Mouse (Mus musculus) MN1 (cell line): ENCODE data around the gene Pard3.

Experiments used
- DNase-seq: peaks from one replicate; pipeline ENCODE4 v3.0.0-alpha.2; 2016; ENCODE audit warnings: low spot score

Pard3 gene

DNA sequence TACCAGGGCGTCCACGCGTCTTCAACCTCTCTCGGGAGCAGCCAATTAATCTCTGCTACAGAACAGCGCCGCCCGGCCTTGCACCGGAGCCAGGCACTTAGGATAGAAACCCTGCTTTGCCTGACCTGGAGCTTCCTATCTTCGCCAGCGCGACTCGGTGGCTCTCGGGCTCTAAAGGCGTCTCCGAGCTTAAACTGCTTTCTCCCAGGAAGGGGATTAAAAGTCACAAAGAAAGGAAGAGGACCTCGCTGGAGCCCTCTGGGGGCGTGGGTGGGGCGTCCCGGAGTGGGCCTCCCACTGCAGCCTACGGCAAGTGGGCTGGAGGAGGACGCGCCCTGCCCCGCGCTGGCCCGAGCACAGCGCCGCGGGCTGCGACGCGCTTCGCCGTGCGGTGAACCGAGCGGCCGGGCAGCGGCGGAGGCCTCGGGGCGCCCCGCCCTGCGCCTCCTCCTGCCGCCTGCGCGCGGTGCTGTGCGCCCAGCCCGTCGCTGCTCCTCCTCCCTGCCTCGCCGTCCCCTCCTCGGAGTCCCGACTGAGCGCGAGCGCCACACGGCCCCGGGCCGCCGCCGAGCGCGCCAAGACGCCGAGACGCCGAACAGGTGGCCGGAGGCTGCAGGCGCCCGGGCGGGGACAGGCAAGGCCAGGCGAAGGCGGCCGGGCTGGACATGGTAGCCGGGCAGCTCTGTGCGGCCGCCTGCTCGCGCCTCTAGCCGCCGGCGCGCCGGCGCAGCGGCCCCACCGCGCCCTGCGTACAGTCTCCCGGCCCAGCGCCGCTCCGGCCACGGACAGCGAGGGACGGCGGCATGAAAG lies at the start of gene Pard3:
Gene Pard3 (plus strand): TSS at position 343 of the 810 bp plus-strand sequence.
- DNase-seq: peak; percentile 94

DNA sequence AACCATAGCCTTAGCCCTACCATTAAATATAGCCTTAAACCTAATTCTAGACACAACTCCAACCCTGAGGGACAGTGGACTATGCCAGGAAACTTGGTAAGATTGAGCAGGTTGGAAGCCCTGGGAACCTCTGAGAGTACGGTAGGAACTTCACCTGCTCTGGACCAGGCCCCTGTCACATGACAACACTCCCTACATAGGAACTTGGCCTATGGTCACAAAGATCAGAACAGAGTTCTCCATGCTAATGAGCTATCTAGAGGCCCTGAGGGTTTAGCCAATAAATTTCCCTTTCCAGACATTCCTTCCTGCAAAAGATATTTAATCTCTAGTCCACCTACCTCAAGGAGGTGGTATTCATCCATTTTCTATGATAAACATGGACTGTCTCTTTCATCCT lies 41.9 kb upstream of the Pard3 start:
- no peak for DNase-seq

DNA sequence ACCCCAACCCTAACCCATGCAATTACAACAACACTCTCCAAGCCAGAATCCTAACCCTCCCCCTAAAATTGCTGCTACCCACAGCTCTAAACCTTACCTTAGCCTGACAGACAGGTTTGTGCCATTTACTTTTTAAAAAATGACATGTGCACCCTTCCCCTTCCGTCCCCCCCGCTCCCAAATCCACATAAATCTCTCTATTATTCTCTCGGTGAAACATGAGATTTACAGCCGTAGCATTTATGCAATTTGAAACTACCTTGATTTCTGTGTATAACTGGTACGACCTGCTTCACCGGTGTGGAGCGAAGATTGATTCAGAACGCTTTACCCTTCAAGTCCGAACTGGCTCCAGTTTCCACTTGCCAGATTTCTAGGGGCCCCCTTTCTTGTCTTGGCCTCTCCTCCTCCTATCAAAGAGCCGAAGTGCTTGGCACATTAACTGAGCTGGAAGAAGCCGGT lies 38.4 kb upstream of the Pard3 start:
- DNase-seq: no peak

DNA sequence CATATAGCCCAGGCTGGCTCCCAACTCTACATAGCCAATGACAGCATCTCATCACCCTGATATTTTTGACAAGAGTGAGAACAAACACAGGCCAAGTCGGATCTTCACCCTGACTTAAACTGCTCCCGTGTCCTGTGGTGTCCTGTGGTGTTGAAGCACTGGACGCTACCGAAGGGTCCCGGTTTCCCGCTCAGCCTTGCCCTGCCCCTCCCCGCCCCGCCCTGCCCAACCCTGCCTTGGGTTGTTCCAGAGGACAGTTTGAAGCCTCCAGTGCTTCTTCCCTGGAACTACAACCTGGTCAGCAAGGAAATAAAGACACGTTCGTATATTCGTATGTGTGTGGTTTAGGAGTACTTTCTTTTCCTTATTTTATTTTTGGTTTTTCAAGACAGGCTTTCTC lies 37.9 kb upstream of the Pard3 start:
- no peak for DNase-seq

DNA sequence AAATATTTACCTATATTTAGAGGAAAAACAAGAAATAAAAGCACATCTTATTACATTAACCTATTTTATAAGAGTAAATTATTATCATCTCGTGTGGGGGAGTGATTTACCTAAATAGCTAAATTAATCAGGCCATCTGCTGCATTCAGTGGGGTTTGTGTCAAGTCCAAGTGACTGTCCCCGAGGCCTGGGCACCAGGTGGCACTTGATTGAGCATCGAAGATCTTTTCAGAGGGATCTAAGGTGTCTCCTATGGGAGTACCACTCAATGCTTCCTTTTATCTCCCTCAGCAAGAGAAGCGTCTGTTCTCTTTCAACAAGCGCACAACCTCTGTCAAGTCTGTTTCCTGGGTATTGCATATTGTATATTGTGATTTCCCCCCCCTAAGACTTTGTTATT lies 32.2 kb upstream of the Pard3 start:
- DNase-seq: peak; percentile 18

GRCm38 (mm10) chr8:127038928-127039327 lies 24.8 kb upstream of the Pard3 start:
- DNase-seq: no peak

DNA sequence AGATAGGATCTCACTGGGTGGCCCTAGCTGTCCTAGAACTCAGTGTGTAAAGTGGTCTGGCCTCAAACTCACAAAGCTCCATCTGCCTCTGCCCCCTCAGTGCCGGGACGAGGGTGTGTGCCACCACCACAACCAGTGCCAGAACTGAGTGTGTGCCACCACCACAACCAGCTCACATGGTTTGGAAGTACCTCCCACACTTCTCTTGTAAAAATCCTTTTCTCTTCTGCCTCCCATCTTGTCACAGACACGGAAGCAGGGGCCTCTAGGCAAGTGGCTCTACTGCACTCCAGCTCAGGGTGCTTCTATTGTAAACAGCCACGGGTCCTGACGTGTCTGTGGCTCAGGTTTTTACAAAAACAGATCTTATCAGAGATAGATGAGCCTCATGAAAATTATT lies 13.7 kb upstream of the Pard3 start:
- no peak for DNase-seq

GRCm38 (mm10) chr8:127052132-127052531 lies 11.6 kb upstream of the Pard3 start:
- DNase-seq: no peak

DNA sequence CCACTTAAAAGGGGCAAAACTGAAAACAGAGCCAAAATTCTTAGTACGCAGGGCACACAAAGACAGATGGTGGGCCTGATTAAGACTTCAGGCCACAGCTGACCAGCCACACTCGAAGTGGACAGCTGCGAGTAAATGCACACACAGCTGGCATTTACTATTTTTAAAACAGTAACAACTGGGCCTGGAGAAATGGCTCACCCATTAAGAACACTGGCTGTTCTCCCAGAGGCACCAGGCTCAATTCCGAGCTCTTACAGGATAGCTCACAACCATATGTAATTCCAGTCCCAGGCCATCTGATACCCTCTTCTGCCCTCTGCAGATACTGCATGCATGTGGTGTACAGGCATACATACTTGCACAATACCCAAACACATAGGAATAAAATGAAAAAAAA lies 8.6 kb upstream of the Pard3 start:
- DNase-seq: peak; percentile 72

- DNase-seq: no peak
Measured at GRCm38 (mm10) chr8:127058759-127059158, 4.9 kb upstream of the Pard3 start.

DNA sequence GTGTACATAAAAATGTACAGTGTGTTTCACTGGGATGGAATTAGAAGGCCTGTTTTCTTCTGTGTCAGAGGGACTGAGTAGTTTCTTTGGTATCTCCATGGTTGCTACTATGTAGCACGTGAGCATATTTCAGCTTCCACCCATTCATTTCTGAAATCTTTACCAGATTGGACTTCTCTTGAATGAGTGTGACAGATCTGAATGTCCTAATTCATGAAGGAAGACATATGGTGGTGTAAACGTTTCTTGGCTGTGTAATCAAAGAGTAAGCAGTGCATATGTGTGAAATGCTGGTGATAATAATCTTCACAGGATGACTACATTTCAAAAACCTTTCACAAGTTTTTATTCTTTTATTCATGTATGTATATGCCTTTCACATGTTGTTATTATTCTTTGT lies 3.9 kb upstream of the Pard3 start:
- DNase-seq: no peak

DNA sequence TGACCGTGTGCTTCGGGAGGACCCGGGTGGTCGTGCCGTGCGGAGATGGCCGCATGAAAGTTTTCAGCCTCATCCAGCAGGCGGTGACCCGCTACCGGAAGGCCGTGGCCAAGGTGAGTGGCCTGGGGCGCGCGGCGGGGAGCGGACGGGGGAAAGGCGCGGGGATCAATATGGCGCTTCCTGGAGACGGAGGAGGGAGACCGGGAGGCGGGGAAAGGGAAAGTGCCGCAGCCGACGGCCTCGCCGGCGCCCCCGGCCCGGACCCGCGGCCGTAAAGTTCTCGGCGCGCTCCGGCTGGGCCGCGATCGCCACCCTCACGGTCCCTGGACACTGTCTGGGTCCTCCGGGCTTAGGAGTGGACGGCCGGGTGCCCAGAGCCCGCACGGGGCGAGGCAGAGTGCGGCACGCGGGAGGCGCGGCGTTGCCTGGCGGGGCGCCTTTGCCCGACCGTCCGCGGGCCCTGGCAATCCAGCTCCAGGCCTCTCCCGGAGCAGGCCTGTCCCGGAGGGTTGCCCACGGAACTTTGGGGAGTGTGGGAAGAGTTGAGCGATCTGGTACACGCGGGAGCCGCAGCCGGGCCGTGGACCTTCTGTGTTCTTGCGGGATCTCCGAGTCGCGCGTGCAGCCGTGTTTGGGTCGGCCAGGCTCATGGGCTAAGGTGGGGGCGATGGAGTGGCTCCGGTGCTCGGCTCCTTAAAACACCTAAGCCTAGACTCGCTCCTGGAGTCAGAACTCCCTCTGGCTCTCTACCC lies 844 bp downstream of the Pard3 start:
- peak; percentile 71 for DNase-seq

- DNase-seq: no peak
Measured at GRCm38 (mm10) chr8:127065113-127065473, 1.4 kb downstream of the Pard3 start.

- no peak for DNase-seq
Measured at GRCm38 (mm10) chr8:127065791-127066190, 2.1 kb downstream of the Pard3 start.

- DNase-seq: no peak
Measured at GRCm38 (mm10) chr8:127066501-127066900, 2.8 kb downstream of the Pard3 start.

GRCm38 (mm10) chr8:127068719-127069118 lies 5.0 kb downstream of the Pard3 start:
- DNase-seq: no peak

DNA sequence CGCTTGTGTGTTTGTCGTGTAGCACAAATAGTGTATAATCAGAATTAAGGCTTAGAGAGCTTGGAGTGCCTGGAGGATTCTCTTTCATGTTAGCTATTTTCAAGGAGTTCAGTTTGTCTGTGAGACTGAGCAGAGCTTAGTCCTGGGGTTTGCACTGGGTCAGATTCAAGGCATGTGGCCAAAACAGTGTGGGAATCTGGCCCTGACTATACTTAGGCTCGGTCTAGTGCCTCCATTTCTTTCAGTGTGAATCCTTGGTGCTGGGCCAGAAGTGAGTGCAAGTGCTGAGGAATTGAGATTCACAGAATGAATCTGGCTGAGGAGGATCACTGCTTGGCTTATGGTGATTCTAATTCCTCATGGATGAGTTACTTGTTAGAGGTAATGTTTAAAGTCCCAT lies 6.5 kb downstream of the Pard3 start:
- DNase-seq: no peak

- DNase-seq: peak; percentile 74
Measured at GRCm38 (mm10) chr8:127073052-127073618, 9.4 kb downstream of the Pard3 start.

GRCm38 (mm10) chr8:127076511-127076910 lies 12.8 kb downstream of the Pard3 start:
- DNase-seq: no peak

- peak; percentile 39 for DNase-seq
Measured at GRCm38 (mm10) chr8:127079244-127079805, 15.6 kb downstream of the Pard3 start.

DNA sequence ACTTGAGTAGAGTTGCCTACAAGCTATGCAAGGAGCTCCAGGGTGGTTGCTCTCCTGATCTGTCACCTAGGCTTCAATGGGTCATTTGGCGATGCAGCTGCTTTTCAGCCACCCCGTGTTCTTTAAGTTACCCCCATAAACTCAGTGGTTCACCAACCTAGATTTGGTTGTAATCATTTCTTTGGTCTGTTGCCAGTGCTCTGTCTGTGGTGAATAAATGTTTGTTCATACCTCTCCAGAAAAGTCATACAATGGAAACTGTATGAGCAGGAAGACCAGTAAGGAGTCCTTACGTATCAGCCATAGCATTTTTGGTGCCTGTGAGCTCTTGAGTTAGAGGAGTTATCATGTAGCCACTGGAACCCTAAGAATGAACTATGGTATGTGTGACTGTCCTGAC lies 17.6 kb downstream of the Pard3 start:
- DNase-seq: no peak

GRCm38 (mm10) chr8:127082486-127082885 lies 18.8 kb downstream of the Pard3 start:
- peak; percentile 50 for DNase-seq

DNA sequence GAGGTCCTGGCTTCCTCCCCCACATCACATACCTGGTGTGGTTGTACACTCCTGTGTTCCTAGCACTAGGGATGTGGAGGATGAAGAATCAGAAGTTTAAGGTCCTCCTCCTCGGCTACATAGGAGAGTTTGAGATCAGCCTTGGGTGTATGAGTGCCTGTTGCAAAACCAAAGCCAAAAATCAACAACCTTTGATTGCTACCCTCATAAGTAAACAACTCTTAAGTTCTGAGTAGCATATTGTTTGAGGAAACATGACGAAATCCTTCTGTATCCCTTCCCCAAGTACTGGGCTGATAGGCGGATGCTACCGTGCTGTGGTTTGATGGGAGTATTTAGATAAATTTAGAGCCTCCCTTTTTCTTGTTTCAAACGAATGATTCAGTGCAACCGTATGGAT lies 20.9 kb downstream of the Pard3 start:
- DNase-seq: no peak
